Mouse (Mus musculus) thymus, adult 2 months (tissue): ENCODE data around the gene Idh2. TPM values are rescaled to one million over a fixed set of nuclear protein-coding genes. Genes with fewer than 3 reads are reported as not detected.

Experiments used
- DNase-seq: peaks from one replicate; pipeline ENCODE4 v3.0.0; 2021
- H3K27ac ChIP-seq: fragments of 200-500 bp; 2 replicates; pipeline ENCODE4 v1.5.1; 2012; ENCODE audit warnings: low read length, control low read depth; ENCODE audit not compliant: control insufficient read depth, insufficient read depth
- H3K27me3 ChIP-seq: fragments of 200-500 bp; 2 replicates; pipeline ENCODE4 v1.6.1; 2012; ENCODE audit warnings: mild to moderate bottlenecking, low read length, moderate library complexity, mixed read lengths; ENCODE audit not compliant: control insufficient read depth, insufficient read depth
- H3K36me3 ChIP-seq: fragments of 200-500 bp; 2 replicates; pipeline ENCODE4 v1.6.1; 2012; ENCODE audit warnings: mild to moderate bottlenecking, low read length, moderate library complexity; ENCODE audit not compliant: control insufficient read depth, insufficient read depth
- H3K4me1 ChIP-seq: fragments of 200-500 bp; replicated peaks from 2 replicates; pipeline ENCODE4 v1.6.1; 2012; ENCODE audit warnings: low read length; ENCODE audit not compliant: control insufficient read depth, insufficient read depth
- H3K4me3 ChIP-seq: fragments of 200-500 bp; 2 replicates; pipeline ENCODE4 v1.5.1; 2012; ENCODE audit warnings: mild to moderate bottlenecking, low read length, control low read depth, moderate library complexity; ENCODE audit not compliant: control insufficient read depth, insufficient read depth
- CTCF ChIP-seq: fragments of 200-500 bp; IDR thresholded peaks from 2 replicates; pipeline ENCODE4 v1.5.1; 2012; ENCODE audit warnings: mild to moderate bottlenecking, control low read depth, low read length, moderate library complexity, borderline replicate concordance; ENCODE audit not compliant: control insufficient read depth, poor library complexity, insufficient read depth; ENCODE audit errors: extremely low read depth
- POLR2A ChIP-seq: fragments of 200-500 bp; IDR thresholded peaks from 2 replicates; pipeline ENCODE4 v1.6.1; 2012; ENCODE audit warnings: mild to moderate bottlenecking, low read length, control low read depth, moderate library complexity; ENCODE audit not compliant: control insufficient read depth, poor library complexity, insufficient read depth; ENCODE audit errors: extremely low read depth
- WGBS: fragments of 180-500 bp; shearing (Covaris S2); methylation state at CpG from one replicate; pipeline ENCODE4 v1.1.7; 2018; 5-methylcytosine and 5-hydroxymethylcytosine counted together
- polyA plus RNA-seq: library from polyadenylated mRNA; depleted of rRNA; stranded (reverse); fragments of >200 nt; gene quantifications from 2 replicates; pipeline ENCODE4 v1.2.3, GENCODE M21; 2012

The Idh2 gene
- polyA plus RNA-seq, 1 experiment = 225 TPM

- H3K36me3 ChIP-seq = no peaks in the 10 kb centered on the region
- 14% methylated on average over 5 of the region's 5 CpGs for WGBS
- H3K4me3 ChIP-seq = no peak overlapping the region
- H3K27me3 ChIP-seq = no peaks in the 10 kb centered on the region
- DNase-seq = no peak
- TF ChIP-seq POLR2A (no peak), CTCF (no peak)
- H3K4me1 ChIP-seq = peaks cover 50% of the 10 kb centered on the region
- peak overlapping the region; percentile 13; the same call in 1 of the 2 replicates for H3K27ac ChIP-seq
These were observed 40.2 kb downstream of the Idh2 start for GRCm38 (mm10) chr7:80074921-80075441.

DNA sequence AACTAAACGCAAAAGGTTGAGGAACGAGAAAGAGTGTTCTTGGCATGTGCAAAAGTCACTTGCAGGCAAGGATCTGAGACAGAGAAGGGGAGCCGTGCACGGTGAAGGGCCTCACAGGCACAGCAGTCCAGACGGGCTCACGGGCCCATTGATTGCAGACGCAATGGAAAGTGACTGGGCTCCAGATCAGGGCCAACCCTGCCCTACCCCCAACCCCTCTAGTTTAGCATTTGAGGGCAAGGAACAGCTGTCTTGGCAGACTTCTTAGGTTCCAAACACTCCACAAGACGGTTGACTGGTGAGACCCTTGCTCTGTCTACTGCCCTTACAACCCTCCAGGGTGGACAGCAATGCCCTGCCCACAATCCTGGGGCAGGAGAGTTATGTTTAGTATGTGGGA lies 41.7 kb downstream of the Idh2 start:
- H3K27ac ChIP-seq = no peak overlapping the region
- H3K4me3 ChIP-seq = no peak overlapping the region
- DNase-seq = no peak
- TF ChIP-seq POLR2A = no peak
- TF ChIP-seq CTCF = no peak
- H3K27me3 ChIP-seq = no peaks in the 10 kb centered on the region
- H3K4me1 ChIP-seq = peaks cover 56% of the 10 kb centered on the region
- H3K36me3 ChIP-seq = no peaks in the 10 kb centered on the region
- 89% methylated on average over 8 of the region's 8 CpGs for WGBS

DNA sequence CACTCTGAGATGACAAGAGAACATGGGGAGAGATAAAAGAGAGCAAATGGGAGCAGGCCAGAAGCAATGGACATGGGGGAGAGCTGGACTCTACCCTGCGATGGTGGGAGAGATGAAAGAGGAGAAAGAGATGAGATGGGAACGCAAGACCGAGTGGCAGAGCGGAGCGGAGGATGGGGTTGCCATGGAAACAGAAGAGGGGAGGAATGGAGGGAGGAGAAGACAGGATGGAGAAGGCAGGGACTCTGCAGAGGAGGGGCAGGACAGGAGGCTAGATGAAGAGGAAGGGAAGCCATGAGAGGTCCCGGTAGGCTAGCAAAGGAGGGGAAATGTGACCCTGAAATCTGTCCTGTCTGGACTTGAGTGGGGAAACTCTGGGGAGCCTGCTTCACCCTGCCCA lies 42.9 kb downstream of the Idh2 start:
- Histone ChIP-seq H3K4me1 (peaks cover 55% of the 10 kb centered on the region), H3K27ac (no peak overlapping the region), H3K27me3 (no peaks in the 10 kb centered on the region), H3K36me3 (no peaks in the 10 kb centered on the region), H3K4me3 (no peak overlapping the region)
- WGBS = 95% methylated on average over 6 of the region's 6 CpGs
- no peak for DNase-seq
- TF ChIP-seq CTCF (no peak), POLR2A (no peak)

DNA sequence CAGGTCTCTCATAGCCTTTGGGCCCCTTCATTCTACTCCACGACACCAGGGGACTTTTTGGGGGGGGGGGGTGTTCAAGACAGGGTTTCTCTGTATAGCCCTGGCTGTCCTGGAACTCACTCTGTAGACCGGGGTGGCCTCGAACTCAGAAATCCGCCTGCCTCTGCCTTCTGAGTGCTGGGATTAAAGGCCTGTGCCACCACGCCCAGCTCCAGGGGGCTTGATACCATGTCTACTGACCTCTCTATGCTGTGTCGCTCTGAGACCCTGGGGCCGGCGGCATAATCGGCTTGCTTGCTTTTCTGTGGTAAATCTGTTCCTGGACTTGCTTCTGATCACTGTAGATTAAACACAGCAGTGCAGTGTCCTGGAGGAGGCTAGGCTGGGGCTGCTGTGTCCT lies 44.0 kb downstream of the Idh2 start:
- peaks cover 53% of the 10 kb centered on the region for H3K4me1 ChIP-seq
- DNase-seq = no peak
- no peaks in the 10 kb centered on the region for H3K36me3 ChIP-seq
- no peaks in the 10 kb centered on the region for H3K27me3 ChIP-seq
- no peak for TF ChIP-seq CTCF
- no peak for TF ChIP-seq POLR2A
- no peak overlapping the region for H3K27ac ChIP-seq
- no peak overlapping the region for H3K4me3 ChIP-seq
- WGBS = 93% methylated on average over 9 of the region's 9 CpGs

- Histone ChIP-seq H3K27ac (no peak overlapping the region), H3K36me3 (no peaks in the 10 kb centered on the region), H3K4me1 (peaks cover 40% of the 10 kb centered on the region), H3K27me3 (no peaks in the 10 kb centered on the region), H3K4me3 (no peak overlapping the region)
- no peak for TF ChIP-seq POLR2A
- TF ChIP-seq CTCF = no peak
- DNase-seq = no peak
- WGBS = 36% methylated on average over 13 of the region's 13 CpGs
These were observed 45.4 kb downstream of the Idh2 start for GRCm38 (mm10) chr7:80069615-80070327.

DNA sequence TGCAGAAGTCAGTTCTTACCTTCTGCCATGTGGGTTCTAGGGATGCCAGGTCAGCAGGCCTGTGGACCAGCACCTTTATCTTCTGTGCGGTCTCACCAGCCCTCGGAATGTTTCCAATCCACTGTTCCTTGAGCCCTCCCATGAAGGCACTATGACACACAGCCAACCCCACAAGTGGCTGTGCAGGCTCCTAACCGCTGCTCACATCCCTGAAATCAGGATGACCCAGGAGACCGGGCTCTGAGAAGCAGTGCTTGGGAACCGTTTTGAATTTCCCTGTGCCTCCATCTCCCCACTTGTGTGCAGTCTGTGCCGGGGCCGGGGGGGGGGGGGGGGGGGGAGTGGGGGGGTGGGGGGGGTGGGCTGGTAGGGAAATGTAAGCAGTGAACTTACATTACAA lies 46.9 kb downstream of the Idh2 start:
- peaks cover 37% of the 10 kb centered on the region for H3K4me1 ChIP-seq
- no peak overlapping the region for H3K4me3 ChIP-seq
- 92% methylated on average over 5 of the region's 7 CpGs for WGBS
- no peak for TF ChIP-seq POLR2A
- no peak for TF ChIP-seq CTCF
- H3K27ac ChIP-seq = no peak overlapping the region
- no peaks in the 10 kb centered on the region for H3K36me3 ChIP-seq
- no peak for DNase-seq
- no peaks in the 10 kb centered on the region for H3K27me3 ChIP-seq

GRCm38 (mm10) chr7:80066675-80067455 lies 48.3 kb downstream of the Idh2 start:
- 85% methylated on average over 13 of the region's 13 CpGs for WGBS
- H3K36me3 ChIP-seq = no peaks in the 10 kb centered on the region
- H3K4me1 ChIP-seq = peaks cover 39% of the 10 kb centered on the region

More at GRCm38 (mm10) chr7:80066675-80067455, 48.3 kb downstream of the Idh2 start:
- no peak overlapping the region for H3K27ac ChIP-seq
- no peak overlapping the region for H3K4me3 ChIP-seq
- DNase-seq = no peak
- no peaks in the 10 kb centered on the region for H3K27me3 ChIP-seq
- TF ChIP-seq POLR2A = no peak
- no peak for TF ChIP-seq CTCF
